Mouse (Mus musculus) bone marrow, adult 2 months (tissue): ENCODE measurements around the gene Ugcg. TPM values are rescaled to one million over a fixed set of nuclear protein-coding genes. Genes with fewer than 3 reads are reported as not detected.
"Not testable (repeated sequence)": the region's sequence is repeated elsewhere in the genome, so short reads cannot be mapped to it uniquely, and the experiment has no call there.

Source experiments
- H3K27ac ChIP-seq: fragments of 200-500 bp; 2 replicates; pipeline ENCODE4 v1.5.1; 2012; ENCODE audit warnings: low read depth, mild to moderate bottlenecking, control low read depth, inconsistent platforms, low read length; ENCODE audit not compliant: control insufficient read depth, poor library complexity, insufficient read depth
- H3K4me1 ChIP-seq: fragments of 200-500 bp; 2 replicates; pipeline ENCODE4 v1.6.1; 2011; ENCODE audit warnings: low read length; ENCODE audit not compliant: control insufficient read depth, insufficient read depth
- H3K4me3 ChIP-seq: fragments of 200-500 bp; replicated peaks from 2 replicates; pipeline ENCODE3; 2011; ENCODE audit warnings: mild to moderate bottlenecking, low read depth, low read length, control low read depth; ENCODE audit not compliant: control insufficient read depth
- CTCF ChIP-seq: fragments of 200-500 bp; IDR thresholded peaks from 2 replicates; pipeline ENCODE4 v1.5.1; 2011; ENCODE audit warnings: low read length, control low read depth; ENCODE audit not compliant: control insufficient read depth, insufficient read depth
- POLR2A ChIP-seq: fragments of 200-500 bp; IDR thresholded peaks from 2 replicates; pipeline ENCODE4 v1.6.1; 2011; ENCODE audit warnings: low read depth, mild to moderate bottlenecking, control low read depth, low read length, borderline replicate concordance; ENCODE audit not compliant: control insufficient read depth
- WGBS: fragments of 180-500 bp; shearing (Covaris S2); methylation state at CpG from one replicate; pipeline ENCODE4 v1.1.7; 2018; 5-methylcytosine and 5-hydroxymethylcytosine counted together
- polyA plus RNA-seq: library from polyadenylated mRNA; stranded (reverse); fragments of >200 nt; gene quantifications from 2 replicates; pipeline ENCODE4 v1.2.4, GENCODE M21; 2011; ENCODE audit warnings: low replicate concordance; ENCODE audit not compliant: missing spikeins, insufficient read depth, insufficient read length

Ugcg gene
- polyA plus RNA-seq, 1 experiment = 18.7 TPM

DNA sequence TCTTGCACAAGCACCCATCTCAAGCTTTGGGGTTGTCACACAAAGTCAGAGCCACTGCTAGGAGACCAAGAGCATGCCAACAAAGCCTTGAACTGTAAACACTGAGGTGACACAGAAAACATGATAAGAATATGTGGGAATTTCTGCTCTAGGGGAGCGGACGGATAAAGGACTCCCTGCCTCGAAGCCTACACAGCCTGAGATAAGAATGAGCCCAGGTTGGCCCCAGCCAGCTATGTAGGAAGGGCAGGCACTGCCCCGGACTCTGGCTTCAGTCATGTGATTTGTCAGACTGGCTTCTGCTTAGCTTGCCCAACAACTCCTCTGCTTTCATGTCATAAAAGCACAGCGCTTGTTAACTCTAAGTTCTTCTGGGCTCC, 64.0 kb downstream of the Ugcg start:
- 57% methylated on average over 5 of the region's 5 CpGs for WGBS
- H3K4me1 ChIP-seq = peaks cover 6% of the 10 kb centered on the region; the same call in 1 of the 2 replicates
- H3K4me3 ChIP-seq = no peak overlapping the region
- H3K27ac ChIP-seq = no peak overlapping the region
- no peak for TF ChIP-seq CTCF
- no peak for TF ChIP-seq POLR2A

DNA sequence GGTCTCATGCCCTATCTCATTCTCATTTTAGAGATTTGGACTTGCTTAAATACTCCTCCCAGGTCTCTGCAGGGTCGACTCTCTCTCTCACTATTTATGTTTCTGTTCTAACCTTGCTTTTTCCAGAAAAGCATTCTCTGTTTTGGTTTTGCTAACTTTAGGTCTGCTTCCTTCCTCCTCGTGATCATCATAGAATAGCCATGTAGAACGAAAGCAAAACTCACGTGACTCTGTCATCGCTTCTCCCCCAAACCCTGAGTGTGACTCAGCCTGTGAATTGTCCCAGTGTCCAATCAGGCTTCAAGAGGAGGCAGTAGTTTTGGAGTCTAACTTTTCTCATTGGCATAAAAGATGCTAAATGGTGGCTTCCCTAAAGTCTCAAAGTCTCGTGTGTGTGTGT, 65.3 kb downstream of the Ugcg start:
- no peak overlapping the region for H3K27ac ChIP-seq
- TF ChIP-seq POLR2A = no peak
- no peak for TF ChIP-seq CTCF
- 18% methylated on average over 6 of the region's 6 CpGs for WGBS
- peak overlapping the region; percentile 0 for H3K4me3 ChIP-seq
- peaks cover 8% of the 10 kb centered on the region for H3K4me1 ChIP-seq

- WGBS = 51% methylated on average over 5 of the region's 5 CpGs
- no peak overlapping the region for H3K4me3 ChIP-seq
- H3K4me1 ChIP-seq = peaks cover 8% of the 10 kb centered on the region
- TF ChIP-seq POLR2A (no peak), CTCF (no peak)
- H3K27ac ChIP-seq = peak overlapping the region; percentile 50
Measured at GRCm38 (mm10) chr4:59255988-59256387, 66.9 kb downstream of the Ugcg start.

DNA sequence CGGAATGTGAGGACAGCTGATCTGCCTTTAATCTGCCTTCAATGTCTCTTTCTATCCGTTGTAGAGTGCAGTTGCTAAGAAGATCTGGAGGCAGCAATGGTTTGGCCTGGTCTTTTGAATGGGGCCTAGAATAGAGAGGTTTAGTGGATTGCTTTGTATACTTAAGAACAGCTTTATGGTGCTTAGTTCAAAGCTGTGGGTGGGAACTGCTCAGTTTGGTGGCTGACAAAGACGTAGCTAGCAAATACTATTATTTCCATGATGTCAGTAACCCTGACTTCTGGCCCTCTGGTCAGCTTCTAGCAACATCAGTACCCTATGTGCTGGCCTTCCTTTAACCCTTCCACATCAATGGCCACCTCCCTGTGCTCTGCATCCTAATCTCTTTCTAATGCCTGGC, 68.8 kb downstream of the Ugcg start:
- Histone ChIP-seq H3K4me3 (no peak overlapping the region), H3K4me1 (peaks cover 8% of the 10 kb centered on the region), H3K27ac (no peak overlapping the region)
- TF ChIP-seq POLR2A (no peak), CTCF (no peak)
- WGBS = 86% methylated on average over 3 of the region's 3 CpGs

- TF ChIP-seq POLR2A = no peak
- WGBS = 57% methylated on average over 2 of the region's 2 CpGs
- Histone ChIP-seq H3K4me1 (peaks cover 9% of the 10 kb centered on the region), H3K27ac (peak overlapping the region; percentile 74; the same call in 1 of the 2 replicates), H3K4me3 (no peak overlapping the region)
Measured at GRCm38 (mm10) chr4:59258771-59259170, 69.7 kb downstream of the Ugcg start.

GRCm38 (mm10) chr4:59259806-59260205, 70.7 kb downstream of the Ugcg start:
- Histone ChIP-seq H3K4me3 (no peak overlapping the region), H3K4me1 (peaks cover 10% of the 10 kb centered on the region), H3K27ac (peak overlapping the region; percentile 74)
- TF ChIP-seq CTCF (no peak), POLR2A (no peak)
- WGBS = 26% methylated on average over 1 of the region's 1 CpGs

- H3K4me3 ChIP-seq = peak overlapping the region; percentile 6
- peaks cover 15% of the 10 kb centered on the region for H3K4me1 ChIP-seq
- no peak for TF ChIP-seq CTCF
- no peak for TF ChIP-seq POLR2A
- H3K27ac ChIP-seq = peak overlapping the region; percentile 73
- 16% methylated on average over 13 of the region's 13 CpGs for WGBS
Measured at GRCm38 (mm10) chr4:59260871-59261515, 71.9 kb downstream of the Ugcg start.

- not testable (repeated sequence) for H3K4me3 ChIP-seq
- peaks cover 15% of the 10 kb centered on the region for H3K4me1 ChIP-seq
- 53% methylated on average over 7 of the region's 10 CpGs for WGBS
- peak overlapping the region; percentile 78 for H3K27ac ChIP-seq
Measured at GRCm38 (mm10) chr4:59261582-59261981, 72.5 kb downstream of the Ugcg start.

DNA sequence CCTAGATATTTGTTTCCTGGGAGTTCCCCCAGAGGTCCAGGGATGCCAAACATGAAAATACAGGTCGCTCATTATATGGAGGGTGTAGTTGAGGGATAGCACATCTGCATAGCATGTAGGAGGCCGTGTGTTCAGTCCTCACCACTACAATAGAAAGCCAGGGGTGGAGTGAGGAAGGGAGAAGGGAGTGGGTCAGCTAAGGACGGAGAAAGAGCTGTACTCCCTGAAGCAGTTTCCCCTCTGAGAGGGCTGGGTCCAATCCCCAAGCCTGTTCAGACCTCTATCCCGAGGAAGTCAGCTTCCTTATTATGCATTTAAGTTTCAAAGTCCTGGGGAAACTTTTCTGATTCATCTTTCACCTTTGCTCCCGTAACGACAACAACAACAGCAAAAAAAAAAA, 73.1 kb downstream of the Ugcg start:
- peak overlapping the region; percentile 8 for H3K4me3 ChIP-seq
- no peak for TF ChIP-seq POLR2A
- TF ChIP-seq CTCF = no peak
- peak overlapping the region; percentile 78 for H3K27ac ChIP-seq
- H3K4me1 ChIP-seq = peaks cover 13% of the 10 kb centered on the region
- WGBS = 40% methylated on average over 6 of the region's 6 CpGs
